Mouse (Mus musculus) neutrophil, adult 5-6 weeks (primary cell): ENCODE data around the gene Lefty2. TPM values are rescaled to one million over a fixed set of nuclear protein-coding genes. Genes with fewer than 3 reads are reported as not detected.
A peak's percentile ranks its signal among the peaks of the same experiment; 100 is the strongest.

Source experiments
- ATAC-seq: fragments of 151-379, 151-347 bp; 2 replicates; pipeline ENCODE4 v1.8.0; 2017; ENCODE audit warnings: mild to moderate bottlenecking, moderate TSS enrichment; ENCODE audit not compliant: insufficient number of reproducible peaks, poor library complexity, low FRiP score, severe bottlenecking; ENCODE audit errors: extremely low read depth
- total RNA-seq: library from RNA; stranded (forward); fragments of 200-1000 nt; gene quantifications from 2 replicates; pipeline ENCODE4 v1.2.3, GENCODE M21; 2017

Gene Lefty2
- total RNA-seq, result not detected in 2 replicates

DNA sequence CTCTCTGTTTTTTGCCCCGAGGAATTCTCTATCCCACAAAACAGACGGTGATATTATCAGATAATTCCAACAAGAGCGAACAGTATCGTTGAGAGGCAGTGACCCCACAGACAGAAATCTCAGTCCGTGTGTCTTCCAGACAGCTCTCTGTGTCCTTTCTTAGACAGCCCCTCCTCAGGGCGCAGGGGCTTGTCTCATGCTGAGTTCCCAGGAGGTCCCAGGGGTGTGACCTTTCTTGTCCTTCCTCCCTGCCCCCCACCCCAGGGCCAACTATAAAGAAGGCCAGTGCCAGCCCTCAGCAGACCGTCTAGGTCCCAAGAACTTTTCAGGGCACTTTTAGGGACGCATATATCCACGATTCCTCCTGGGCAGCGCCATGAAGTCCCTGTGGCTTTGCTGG is at the start of gene Lefty2:
Gene Lefty2 (plus strand): TSS at position 301 of the 400 bp plus-strand sequence.
- no peak for ATAC-seq

DNA sequence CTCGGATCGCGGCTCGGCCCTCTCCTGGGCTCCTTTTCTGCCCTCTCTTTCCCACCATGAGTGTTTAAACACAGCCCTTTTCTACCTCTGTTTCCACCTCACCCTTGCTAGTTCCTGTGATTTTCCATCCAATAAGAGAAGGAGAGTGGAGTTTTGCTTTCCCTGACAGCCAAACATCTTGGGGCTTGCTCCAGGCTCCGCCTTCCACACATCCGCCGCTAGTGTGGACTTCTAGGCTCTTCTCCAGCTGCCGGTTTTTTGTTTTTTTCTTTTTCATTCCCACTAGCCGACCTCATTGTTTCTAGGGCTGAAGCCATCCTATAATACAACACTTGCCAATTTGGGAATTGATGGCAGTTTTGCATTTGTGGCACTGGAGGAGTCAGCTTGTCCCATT is 44.8 kb upstream of the Lefty2 start:
- no peak for ATAC-seq

DNA sequence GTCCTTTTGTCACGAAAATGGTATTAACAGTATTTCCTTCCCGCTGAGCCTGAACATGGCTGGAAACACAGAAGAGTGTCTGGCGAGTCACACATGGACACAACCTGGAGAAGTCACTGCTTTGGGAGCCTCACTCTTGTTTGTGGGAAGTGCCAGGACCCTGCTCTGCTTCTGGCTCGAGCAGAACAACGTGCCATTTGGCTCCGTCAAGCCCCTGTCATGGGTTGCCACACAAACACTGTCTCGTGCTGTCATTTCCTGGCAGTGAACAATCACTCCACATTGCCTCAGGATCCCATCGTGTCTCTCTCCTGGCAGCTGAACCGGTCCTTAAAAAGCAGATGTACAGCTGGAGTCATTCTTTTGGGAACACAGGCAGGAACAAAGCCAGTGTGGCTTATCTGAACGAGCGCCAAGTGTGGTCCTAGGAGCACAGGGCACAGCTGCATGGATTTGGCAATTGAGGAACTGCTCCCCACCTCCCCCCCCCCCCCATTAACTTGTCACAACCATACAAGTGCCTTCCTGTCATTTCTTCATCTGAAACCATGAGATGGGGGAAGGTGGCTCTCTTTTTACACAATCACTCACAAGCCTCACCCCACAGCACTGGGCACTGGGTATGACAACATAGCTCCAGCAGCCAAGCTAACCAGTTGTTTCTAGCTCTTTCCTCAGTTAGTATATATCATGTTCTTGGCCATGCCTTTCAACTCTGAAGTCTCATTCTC is 44.2 kb upstream of the Lefty2 start:
- peak; percentile 61 for ATAC-seq

DNA sequence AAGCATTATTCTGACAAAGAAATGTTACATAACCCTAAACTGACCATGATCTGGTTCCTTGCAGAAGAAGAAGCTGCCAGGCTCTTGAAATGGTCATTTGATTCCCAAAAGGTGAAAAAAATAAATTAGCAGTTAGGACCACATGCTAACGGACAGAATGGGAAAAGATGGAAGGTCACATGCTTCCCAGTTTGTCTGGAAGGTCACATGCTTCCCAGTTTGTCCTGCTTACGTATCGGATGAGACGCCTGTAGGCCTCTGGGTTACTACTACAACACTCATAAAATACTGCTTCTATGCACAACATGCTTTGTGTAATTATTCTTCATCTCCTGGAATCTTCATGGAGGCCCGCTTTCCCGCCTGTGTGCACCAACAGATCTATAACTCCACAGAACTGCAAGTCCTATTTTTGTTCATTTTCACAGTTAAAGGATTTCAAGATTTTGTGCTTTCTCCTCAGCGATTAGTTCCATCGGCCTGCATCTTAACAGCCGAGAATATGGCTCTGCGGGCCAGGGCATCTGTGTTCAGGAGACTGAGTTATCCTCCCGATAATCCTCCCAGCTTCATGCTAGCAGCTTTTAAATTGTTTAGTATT is 43.1 kb upstream of the Lefty2 start:
- no peak for ATAC-seq

DNA sequence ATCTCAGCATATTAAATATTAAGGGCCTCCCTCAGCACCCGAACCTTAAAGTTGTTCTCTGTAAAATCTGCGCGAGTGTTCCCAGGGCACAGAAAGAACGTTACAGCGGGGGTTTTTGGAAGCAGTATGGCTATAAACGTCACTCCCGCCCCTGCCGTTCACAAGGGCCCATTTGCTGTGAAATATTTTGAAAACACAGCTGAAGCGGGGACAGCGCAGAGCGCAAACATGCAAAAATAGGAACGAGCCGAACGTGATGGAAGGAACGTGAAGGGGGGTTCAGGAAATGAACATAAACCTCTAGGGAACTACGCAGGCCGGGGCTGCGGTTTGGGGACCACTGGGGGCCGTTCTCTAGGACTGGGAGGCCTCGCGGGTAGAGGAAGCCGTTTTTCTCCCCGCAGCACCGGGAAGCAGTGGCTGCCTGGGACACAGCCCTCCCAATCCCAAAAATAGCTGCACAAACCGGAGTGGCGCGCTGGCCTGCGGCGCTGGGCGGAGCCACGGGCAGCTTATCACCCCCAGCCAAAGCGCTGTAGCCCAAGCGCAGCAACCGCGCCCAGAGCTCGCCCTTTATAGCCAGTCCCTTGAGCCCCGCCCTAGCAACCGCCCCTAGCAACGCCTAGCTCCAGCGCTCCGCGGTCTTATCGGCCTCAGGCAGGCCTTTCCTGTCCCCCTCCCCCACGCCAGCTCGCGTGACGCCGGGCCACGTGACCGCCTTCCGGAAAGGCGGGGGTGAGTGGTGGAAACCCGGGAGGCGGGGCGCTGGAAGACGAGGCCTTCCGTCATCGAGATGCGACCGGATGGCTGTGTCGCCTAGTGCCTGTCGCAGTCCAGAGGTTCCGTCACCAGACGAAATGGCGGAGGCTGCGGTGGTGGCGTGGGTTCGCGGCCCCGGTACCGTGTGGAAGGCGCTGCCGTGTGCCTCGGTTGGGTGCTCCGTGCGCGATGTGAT is 42.3 kb upstream of the Lefty2 start, which contains the start of gene Sde2:
Gene Sde2 (plus strand): TSS at position 812 of the 955 bp plus-strand sequence.
- ATAC-seq, result peak; percentile 82

DNA sequence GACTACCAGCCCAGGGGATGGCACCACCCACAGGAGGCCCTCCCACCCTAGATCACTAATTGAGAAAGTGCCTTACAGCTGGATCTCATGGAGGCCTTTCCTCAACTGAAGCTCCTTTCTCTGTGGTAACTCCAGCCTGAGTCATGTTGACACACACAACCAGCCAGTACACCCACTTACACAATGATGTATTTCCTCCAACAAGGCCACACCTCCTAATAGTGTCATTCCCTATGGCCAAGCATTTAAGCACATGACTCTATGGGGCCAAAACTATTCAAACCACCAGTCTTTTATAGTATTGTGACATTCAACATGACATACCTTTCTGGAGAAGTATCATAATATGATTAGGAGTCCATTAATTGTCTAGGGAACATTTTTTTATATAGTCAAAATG is 34.1 kb upstream of the Lefty2 start:
- ATAC-seq, result peak; percentile 83

DNA sequence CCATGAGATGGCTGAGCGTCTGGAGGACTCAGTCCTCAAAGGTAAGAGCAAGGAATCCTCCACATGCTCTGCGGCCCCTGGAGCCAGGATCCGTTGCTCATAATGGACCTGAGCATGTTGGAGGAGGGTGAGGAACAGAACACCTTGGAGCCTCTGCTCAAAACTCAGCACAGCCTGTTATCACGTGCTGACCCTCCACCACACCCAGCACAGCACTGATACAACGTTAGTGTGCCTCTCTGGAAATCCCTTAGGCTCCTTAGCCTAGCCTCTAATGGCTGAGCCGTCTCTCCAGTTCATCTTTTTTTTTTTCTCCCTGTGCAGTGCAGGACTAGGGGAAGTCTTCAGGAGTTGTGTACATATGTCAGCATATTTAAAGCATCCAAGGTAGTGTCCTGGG is 32.9 kb upstream of the Lefty2 start:
- ATAC-seq, result no peak

DNA sequence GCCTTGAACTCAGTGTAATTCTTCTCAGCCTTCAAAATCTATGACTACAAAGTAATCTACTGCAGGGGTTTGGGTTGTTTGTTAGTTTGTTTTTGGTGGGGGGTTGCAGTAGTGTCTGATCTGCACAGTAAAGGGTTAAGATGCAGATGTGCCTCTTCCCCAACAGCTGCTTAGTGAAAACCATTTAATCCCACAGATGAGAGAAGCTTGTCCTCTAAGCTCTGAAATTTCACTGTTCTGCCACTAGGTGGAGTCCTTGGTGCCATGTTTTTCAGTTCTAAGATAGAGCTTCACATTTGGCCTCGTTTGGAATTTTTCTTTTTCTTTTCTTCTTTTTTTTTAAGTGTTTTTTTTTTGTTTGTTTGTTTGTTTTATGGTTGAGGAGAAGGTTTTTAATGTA is 29.3 kb upstream of the Lefty2 start:
- ATAC-seq, result peak; percentile 62; the same call in 1 of the 2 replicates

DNA sequence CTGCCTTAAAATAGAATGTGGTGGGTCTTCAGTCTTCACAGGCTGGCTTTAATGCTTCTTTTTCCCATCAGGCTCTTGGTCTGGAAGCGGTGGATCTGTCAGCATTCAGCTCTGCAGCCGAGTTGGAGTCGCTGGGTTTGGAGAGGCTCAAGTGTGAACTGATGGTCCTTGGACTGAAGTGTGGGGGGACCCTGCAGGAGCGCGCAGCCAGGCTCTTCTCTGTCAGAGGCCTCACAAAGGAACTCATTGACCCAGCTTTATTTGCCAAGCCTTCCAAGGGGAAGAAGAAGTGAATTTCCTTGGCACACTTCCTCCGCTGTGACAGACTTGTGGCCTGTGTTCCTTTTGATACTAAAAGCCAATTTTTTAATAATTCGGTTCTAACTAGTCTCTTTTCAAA is 26.9 kb upstream of the Lefty2 start:
- no peak for ATAC-seq

DNA sequence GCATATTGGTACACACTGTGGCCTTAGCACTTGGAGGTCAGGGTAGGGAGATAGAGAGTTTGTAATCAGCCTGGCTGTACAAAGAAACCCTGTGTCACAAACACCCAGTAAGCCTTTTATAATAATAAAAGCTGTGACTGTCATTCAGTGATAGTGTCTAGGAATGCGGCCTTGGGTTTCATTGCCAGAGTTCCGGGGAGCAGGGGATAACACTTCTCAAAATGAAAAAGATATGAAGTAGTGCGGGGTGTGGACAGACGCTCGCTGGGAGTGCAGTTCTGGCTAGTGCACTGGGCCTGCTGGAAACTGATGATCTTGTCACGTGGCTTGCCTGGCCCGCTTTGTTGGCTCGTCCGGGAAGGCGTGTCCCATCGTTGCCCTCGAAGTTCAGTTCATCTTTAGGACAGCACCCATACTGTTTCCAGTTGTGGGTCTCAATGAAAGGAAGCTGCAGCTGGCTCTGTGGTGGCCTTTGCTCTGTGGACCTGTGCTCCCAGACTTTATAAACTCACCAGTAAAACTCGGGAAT is 22.7 kb upstream of the Lefty2 start:
- ATAC-seq, result no peak

DNA sequence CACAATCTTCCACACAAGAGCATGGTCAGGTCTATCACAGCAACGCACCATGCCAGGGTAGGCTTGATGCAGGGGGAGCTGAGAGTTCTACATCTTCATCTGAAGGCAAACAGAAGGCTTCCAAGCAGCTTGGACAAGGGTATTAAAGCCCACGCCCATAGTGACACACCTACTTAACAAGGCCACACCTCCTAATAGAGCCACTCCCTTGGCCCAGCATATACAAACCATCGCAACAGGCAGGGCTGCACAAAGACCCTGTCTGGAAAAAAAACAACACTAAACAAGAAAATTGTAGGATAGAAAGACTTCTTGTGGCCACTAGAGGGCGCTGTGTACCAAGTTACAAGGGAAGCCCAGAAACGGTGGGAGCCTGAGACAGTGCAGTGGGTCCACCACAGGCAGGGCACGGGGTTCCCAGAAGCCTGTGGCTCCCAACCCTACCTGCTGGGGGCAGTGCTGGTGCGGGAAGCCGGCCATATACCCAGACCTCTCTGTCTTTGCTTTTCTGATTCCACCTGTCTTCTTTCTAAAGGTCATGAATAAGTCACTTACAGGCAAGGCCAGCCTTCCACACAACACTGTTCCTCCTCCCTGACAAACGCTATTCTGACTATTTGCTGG is 18.9 kb upstream of the Lefty2 start:
- ATAC-seq, result peak; percentile 81

DNA sequence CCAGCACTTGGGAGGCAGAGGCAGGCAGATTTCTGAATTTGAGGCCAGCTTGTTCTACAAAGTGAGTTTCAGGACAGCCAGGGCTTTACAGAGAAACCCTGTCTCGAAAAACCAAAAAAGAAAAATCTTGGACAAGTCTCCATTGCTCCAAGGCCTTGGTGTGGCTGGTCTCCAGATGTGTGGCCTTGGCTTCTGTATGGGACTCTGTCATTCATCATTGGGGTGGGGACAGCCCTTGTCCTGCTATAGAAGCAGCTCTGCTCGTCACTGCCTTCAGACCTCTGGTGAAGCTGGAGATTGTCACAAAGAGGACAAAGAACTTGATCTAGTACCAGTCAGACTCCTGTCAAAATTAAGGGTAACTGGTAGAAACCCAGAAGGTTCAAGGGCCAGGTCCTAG is 18.3 kb upstream of the Lefty2 start:
- no peak for ATAC-seq

DNA sequence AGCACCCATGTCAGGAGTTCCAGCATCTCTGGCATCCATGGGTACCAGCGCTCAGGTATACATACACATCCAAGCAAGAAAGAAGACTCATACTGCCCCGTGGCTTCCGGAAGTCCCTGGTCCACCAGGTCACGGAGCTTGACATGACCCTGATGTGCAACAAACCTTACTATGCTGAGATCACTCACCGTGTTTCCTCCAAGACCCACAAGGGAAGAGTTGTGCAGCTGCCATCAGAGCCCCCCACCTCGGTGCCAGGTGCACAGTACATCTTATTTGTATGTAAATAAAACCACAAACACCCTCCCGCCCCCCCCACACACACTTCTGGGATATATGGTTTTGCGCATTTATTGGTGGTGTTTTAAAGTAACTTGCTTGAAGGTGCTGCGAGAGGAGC is 17.8 kb upstream of the Lefty2 start:
- ATAC-seq, result peak; percentile 53; the same call in 1 of the 2 replicates

DNA sequence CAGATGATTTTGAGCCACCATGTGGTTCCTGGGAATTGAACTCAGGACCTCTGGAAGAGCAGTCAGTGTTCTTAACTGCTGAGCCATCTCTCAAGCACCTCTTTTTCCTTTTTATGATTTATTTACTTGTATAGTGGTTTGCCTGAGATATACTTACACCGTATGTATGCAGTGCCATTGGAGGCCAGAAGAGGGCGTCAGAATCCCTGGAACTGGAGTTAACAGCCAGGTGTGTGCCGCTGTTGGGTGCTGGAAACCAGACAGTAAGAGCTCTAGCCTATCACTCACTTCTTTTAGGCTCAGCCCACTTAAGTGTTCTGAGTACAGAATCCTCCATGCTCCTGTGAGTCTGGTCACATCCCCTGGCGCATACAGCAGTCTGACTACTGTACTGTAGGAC is 15.4 kb upstream of the Lefty2 start:
- ATAC-seq, result no peak

DNA sequence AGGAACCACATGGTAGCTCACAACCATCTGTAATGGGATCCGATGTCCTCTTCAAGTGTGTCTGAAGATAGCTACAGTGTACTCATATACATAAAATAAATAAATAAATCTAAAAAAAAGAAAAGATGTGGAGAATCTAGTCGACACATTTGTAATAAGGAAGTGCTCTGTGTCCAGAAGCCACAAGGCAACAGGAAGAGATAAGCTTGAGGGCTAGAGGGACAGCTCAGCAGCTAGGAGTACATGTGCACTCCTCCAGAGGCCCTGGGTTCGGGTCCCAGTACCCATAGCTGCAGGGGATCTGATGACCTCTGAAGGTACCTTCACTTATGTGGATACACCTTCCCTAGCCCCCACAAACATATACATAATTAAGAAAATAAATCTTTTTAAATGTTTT is 11.1 kb upstream of the Lefty2 start:
- no peak for ATAC-seq

DNA sequence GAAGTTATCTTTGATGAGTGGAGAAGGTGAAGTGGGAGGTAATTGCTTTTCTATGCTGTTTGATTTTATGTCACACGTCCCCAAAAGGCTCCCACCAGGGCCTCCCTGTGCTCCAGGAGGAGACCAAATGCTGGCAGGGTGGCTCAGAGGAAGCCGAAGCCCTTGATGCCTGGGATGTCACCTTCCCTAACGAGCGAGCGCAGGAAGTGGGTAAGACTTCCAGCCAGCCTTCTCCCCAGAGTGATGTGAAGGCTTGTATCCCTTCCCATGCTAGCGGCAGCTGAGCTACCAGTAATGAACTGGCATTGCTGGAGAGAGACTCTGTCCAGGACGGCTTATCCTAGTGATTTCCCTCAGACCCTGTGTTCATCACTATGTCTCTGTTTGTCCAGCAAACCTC is 9.2 kb upstream of the Lefty2 start:
- no peak for ATAC-seq

DNA sequence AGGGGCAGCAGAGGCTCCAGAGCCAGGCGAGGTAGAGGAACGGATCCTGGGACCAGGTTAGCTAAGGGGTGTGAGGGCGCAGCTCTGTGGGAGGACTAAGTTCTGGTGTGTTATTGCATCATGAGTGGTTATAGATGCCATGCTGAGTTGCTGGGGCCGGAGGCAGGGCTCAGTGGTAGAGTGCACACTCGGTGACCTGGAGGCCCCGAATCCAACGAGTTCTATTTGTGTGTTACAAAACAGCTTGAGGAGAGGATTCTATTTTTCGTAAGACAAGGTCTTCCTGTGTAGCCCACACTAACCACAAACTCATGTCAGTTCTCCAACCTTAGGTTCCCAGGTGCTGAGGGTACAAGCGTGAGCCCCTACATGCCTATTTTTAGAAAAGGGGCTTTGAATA is 8.4 kb upstream of the Lefty2 start:
- peak; percentile 21; the same call in 1 of the 2 replicates for ATAC-seq

DNA sequence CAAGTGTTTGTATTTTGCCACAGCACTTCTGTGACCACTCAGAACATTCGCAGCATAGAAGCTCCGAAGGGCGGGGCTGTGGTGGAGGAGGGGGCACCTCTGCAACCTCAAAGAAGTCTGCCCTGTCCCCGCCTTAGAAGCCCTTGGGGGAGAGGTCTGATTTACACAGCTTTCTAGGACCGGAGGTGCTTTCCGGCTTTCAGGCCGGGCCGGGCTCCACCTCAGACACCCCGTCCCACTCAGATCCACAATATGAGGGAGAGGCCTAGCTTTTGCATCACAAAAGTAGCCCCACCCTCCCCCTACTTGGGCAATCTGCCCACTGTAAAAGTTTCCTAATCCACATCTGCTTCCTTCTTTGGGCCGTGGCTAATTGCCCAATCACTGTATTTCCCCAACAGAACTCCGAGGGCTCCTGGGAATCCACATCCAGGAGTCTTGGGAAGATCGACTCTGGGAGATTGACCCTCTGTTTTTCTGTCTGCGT is 4.3 kb upstream of the Lefty2 start:
- peak; percentile 61 for ATAC-seq

DNA sequence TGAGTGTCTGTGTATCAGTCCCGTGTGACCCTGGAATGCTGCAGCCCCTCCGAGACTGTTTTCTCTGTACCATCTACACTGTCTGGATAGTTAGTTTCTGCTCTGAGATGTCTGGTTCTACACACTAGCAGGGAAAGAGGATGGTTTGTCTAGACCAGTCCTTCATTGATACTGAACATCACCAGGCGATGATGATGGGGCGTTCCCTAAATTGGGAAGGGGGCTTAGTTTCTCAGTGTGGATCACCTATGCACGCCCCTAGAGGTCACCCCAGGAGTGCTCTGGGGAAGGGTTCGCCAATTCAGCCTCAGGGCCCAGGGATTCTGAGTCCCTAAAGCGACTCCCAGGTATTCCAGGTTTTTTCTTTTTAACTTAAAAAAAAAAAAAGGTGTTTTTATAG is 3.7 kb upstream of the Lefty2 start:
- no peak for ATAC-seq
